Comparison of ENCODE assay signal across 10 mouse cellular contexts in the genomic region with DNA sequence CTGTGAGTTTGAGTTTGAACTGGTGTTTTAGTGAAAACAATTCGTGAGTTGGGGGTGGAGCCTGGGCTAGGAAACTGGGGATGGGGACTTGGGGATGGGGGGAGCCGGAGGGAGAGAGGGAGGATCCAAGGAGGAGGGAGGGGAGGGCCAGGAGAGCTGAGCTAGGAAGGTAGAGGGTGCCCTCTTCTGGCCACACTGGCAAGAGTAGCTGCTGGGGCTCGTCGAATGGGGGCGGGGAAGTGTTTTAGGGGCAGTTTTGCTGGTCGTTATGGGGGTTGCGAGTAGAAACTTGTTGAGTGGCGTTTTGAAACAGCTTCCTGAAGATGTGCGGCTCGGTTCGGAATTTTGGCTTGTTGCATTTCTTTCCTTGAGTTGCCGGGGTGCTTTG. TPM values are rescaled to one million over a fixed set of nuclear protein-coding genes. Genes with fewer than 3 reads are reported as not detected.
DNase-seq lines count a peak whose midpoint lies in the region; ATAC-seq and TF ChIP-seq lines count a peak whose summit lies in the region.
"Had no signal": no experiment of that assay in that cellular context is flagged by ENCODE, and none has a peak within 500 bp of the region (broad histone marks: within the 10 kb centered on the region; RNA-seq: fewer than 3 reads in every experiment).

No protein-coding gene starts in this region.

- TF ChIP-seq POLR2A in embryonic fibroblast, embryonic 13.5 days (IDR thresholded peaks at IDR 0.05; ENCODE audit: low read depth, low read length): no peak
- no peak for TF ChIP-seq POLR2A in liver, adult 2 months (IDR thresholded peaks at IDR 0.05; ENCODE audit: extremely low read depth, insufficient read depth, low read length)

- no peaks in the 10 kb centered on the region for H3K36me3 ChIP-seq in heart, embryonic 12.5 days
- H3K36me3 ChIP-seq in kidney, embryonic 16.5 days (ENCODE audit: insufficient read depth, low read length): no peaks in the 10 kb centered on the region
- H3K36me3 ChIP-seq in liver, adult 2 months (ENCODE audit: control insufficient read depth, insufficient read depth, low read length): no peaks in the 10 kb centered on the region

- H3K9ac ChIP-seq in heart, embryonic 12.5 days: peak overlapping the region; percentile 57
- H3K9ac ChIP-seq in kidney, embryonic 16.5 days (replicated peaks; ENCODE audit: low read length): no peak overlapping the region
- no peak overlapping the region for H3K9ac ChIP-seq in liver, adult 2 months (ENCODE audit: low read depth, low read length)

- H3K9me3 ChIP-seq in heart, embryonic 12.5 days (replicated peaks): no peaks in the 10 kb centered on the region
- H3K9me3 ChIP-seq in kidney, embryonic 16.5 days (ENCODE audit: low read length): no peaks in the 10 kb centered on the region

- H3K27me3 ChIP-seq in heart, embryonic 12.5 days (replicated peaks): peaks cover 34% of the 10 kb centered on the region
- H3K27me3 ChIP-seq in kidney, embryonic 16.5 days (ENCODE audit: insufficient read depth, low read length): peaks cover 57% of the 10 kb centered on the region
- no peaks in the 10 kb centered on the region for H3K27me3 ChIP-seq in liver, adult 2 months (ENCODE audit: control insufficient read depth, insufficient read depth, low read length)

- H3K4me2 ChIP-seq in heart, embryonic 12.5 days: peak overlapping the region; percentile 96
- peak overlapping the region; percentile 57 for H3K4me2 ChIP-seq in kidney, embryonic 16.5 days (replicated peaks; ENCODE audit: low read depth, low read length)

- peak overlapping the region; percentile 83 for H3K27ac ChIP-seq in embryonic fibroblast, embryonic 13.5 days (ENCODE audit: insufficient read depth, low read length)
- H3K27ac ChIP-seq in heart, embryonic 12.5 days (ENCODE audit: poor library complexity, severe bottlenecking): no peak overlapping the region
- H3K27ac ChIP-seq in kidney, embryonic 16.5 days (ENCODE audit: low read length): no peak overlapping the region
- no peak overlapping the region for H3K27ac ChIP-seq in liver, adult 2 months (replicated peaks; ENCODE audit: insufficient read depth, low read depth, low read length)

- H3K4me1 ChIP-seq in embryonic fibroblast, embryonic 13.5 days (ENCODE audit: control insufficient read depth, insufficient read depth, low read length): no peaks in the 10 kb centered on the region
- peaks cover 19% of the 10 kb centered on the region; the same call in 1 of the 2 replicates for H3K4me1 ChIP-seq in heart, embryonic 12.5 days (replicated peaks)
- H3K4me1 ChIP-seq in kidney, embryonic 16.5 days (ENCODE audit: insufficient read depth, low read length): peaks cover 4% of the 10 kb centered on the region
- peaks cover 2% of the 10 kb centered on the region; the same call in 1 of the 2 replicates for H3K4me1 ChIP-seq in liver, adult 2 months (ENCODE audit: control insufficient read depth, insufficient read depth, low read length)

- peak; percentile 81 for DNase-seq in 3134 (ENCODE audit: extremely low read depth, insufficient read length, low spot score)
- DNase-seq in adrenal gland, postnatal 36 days: peak; percentile 74 to 76
- DNase-seq in liver, adult 2 months (ENCODE audit: extremely low read depth, low read depth, low spot score): peak; percentile 68
- DNase-seq in neural tube, embryonic 10.5 days (ENCODE audit: extremely low spot score, low spot score): peak; percentile 88

- WGBS in heart, embryonic 12.5 days: 0% methylated on average over 12 of the region's 12 CpGs
- 0% methylated on average over 12 of the region's 12 CpGs for WGBS in kidney, embryonic 16.5 days
- WGBS in liver, adult 2 months: under 1% methylated on average over 12 of the region's 12 CpGs

- peaks cover 3% of the 10 kb centered on the region; the same call in 1 of the 2 replicates for H3K79me2 ChIP-seq in liver, adult 2 months (ENCODE audit: control insufficient read depth, insufficient read depth, low read length)

- peak; percentile 60; the same call in 1 of the 2 replicates for ATAC-seq in heart, embryonic 12.5 days (ENCODE audit: insufficient number of reproducible peaks, low FRiP score)
- peak; percentile 75; the same call in 1 of the 2 replicates for ATAC-seq in kidney, embryonic 16.5 days (ENCODE audit: low FRiP score, low TSS enrichment)
- ATAC-seq in erythroblast, adult 5-6 weeks (replicated peaks; ENCODE audit: low FRiP score, poor library complexity, severe bottlenecking): no peak

- peak; percentile 95 for TF ChIP-seq CTCF in embryonic fibroblast, embryonic 13.5 days (IDR thresholded peaks at IDR 0.05; ENCODE audit: borderline replicate concordance, insufficient read depth, low read length)
- TF ChIP-seq CTCF in liver, adult 2 months (IDR thresholded peaks at IDR 0.05; ENCODE audit: low read depth, low read length): peak; percentile 93

- peak overlapping the region; percentile 94 for H3K4me3 ChIP-seq in embryonic fibroblast, embryonic 13.5 days (ENCODE audit: insufficient read depth, low read length)
- H3K4me3 ChIP-seq in heart, embryonic 12.5 days: peak overlapping the region; percentile 56
- H3K4me3 ChIP-seq in kidney, embryonic 16.5 days (ENCODE audit: low read length): peak overlapping the region; percentile 53
- H3K4me3 ChIP-seq in liver, adult 2 months (ENCODE audit: insufficient read depth, low read depth, low read length): peak overlapping the region; percentile 70

RNA-seq across cellular contexts. Expression of a gene that starts 20.3 kb away (rescaled TPM):
- total RNA-seq in adrenal gland, postnatal 36 days (2021): under 1 TPM; 0.07 to 0.16 TPM
- 9.2 and 17.7 TPM in 2 replicates for polyA plus RNA-seq in embryonic fibroblast, embryonic 13.5 days (2011; ENCODE audit: insufficient read length, low read depth, missing spikeins)
- 1.2 TPM in 2 replicates for polyA plus RNA-seq in heart, embryonic 12.5 days (2016; fragmentation: Nextera tagmentation; extraction: Ambion mirVana)
- polyA plus RNA-seq in kidney, embryonic 16.5 days (2015; fragmentation: Nextera tagmentation; extraction: Ambion mirVana): 0.69 and 1.2 TPM in 2 replicates
- total RNA-seq in liver, adult 2 months (2014; rRNA removed): 0.83 and 0.87 TPM in 2 replicates
- polyA plus RNA-seq in liver, adult 2 months (2012; rRNA removed): 0.09 and 0.41 TPM in 2 replicates
- not detected in 2 replicates for total RNA-seq in erythroblast, adult 5-6 weeks (2015; ENCODE audit: low replicate concordance)
- total RNA-seq in erythroblast, adult 5-6 weeks (2017; ENCODE audit: low replicate concordance): not detected in 2 replicates
- total RNA-seq: MEL; neutrophil, adult 5-6 weeks had no signal
